Mouse (Mus musculus): Measurements from ENCODE around the gene Prkci.

Gene Prkci

DNA sequence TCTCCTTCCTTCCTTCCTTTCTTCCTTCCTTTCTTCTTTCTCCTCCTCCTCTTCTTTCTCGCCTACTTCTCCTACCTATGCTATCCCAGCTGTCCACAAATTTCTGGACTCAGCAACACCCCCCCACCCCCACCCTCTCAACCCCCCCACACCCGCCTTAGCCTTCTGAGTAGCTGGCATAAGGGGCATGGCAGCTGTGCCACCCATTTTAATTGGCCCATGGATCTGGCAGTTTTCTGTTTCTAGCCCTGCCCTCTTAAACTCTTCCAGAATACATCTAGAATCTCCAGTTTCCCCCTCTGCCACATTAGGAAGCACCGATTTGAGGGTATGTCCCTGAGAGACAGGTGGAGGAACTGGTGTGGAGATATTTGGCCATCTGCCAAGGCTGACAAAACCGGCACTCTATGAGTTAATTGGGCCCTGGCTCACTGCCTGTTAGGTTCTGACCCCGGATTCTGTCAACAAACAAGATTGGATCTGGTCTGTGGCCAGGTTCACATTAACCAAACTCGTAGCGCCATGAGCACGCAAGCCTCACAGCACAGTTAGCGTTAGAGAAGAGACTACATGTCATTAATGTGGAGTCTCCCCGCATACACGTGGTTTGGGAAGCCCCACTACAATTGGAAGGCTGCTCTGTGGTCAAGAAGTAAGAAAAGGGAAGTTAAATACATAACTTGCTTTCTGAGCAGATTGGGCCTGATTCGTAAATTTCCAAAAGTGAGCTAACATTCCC lies 88.1 kb downstream of the Prkci start:
- peak in 1 of 2 experiments; percentile 4 for DNase-seq (ENCODE audit: low spot score in 2 of 2)

DNA sequence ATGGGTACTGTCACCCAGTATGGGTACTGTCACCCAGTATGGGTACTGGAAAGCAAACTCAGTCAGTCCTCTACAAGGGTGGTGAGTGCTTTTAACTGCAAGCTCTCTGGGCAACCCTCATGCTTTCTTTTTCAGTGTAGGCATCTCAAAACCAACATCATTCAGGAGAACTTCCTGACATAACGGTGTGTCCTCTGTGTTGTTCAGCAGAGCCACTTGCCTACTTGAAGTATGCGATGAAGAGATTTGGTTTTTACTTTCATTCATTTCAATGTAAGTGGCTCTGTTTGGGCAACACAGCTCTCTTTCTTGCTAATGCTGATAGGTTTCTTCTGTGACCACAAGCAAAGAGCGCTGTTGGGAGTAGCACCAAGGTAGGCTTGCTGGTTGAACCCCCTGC lies 89.5 kb downstream of the Prkci start:
- DNase-seq (ENCODE audit: low spot score in 2 of 2): no peak

DNA sequence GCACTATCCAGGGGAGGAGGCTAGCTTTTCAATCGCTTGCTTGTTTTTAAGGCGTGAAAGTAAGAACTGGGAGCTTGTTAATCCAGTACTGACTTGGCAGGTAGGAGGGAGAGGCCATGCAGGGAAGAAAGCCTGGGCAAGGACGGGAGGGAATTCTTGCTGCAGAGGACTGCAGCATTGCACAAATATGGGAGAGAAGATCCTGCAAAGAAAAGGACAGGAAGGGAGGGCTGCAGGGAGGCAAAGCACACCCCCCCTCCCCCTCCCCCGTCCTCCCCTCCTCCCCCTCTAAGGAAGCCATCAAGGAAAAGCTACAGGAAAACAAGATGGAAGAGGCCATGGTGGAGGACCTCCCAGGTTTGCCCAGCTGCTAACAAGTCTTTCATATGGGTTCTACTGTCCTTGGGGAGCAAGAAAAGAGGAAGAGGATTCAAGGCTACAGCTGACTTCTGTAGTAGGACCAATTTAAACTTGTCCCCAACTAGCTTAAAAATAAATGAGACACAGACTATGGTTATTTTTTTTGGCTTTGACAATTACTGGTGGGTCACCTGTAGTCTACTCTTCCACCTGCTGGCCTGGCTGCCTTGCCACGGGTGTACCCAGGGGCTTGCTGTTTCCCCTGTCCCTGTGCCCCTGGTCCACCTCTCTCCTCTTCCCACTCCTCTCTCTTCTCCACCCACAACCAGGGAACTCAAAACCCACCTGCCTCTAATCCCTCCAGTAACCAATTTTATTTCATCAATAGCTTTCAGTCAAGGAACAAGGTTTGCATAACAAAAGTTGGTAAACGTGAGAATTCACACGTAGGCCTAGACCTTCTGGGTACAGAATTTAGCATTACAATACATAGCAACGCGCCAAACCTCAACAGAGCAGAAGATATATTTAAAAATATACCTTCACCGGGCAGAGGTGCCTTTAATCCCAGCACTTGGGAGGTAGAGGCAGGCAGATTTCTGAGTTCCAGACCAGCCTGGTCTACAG lies 93.5 kb downstream of the Prkci start:
- DNase-seq (ENCODE audit: low spot score in 2 of 2): no peak

DNA sequence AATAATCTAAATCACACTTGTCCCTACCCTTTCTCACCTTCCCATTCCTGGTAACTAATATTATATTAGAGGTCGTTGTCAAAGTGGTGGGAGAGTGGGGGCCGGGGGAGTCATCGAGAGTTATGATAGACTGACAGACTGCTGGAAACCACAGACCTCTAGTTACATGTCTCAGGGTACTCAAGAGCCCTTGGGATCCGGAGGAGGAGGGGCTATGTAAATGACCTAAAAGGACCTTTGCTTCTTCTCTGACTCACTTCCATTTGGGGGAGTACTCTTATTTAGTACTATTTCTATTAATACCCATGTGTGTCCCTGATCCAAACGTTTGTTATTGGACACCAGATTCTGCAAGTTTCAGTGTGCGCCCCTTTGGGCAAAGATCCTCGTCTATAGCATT lies 94.4 kb downstream of the Prkci start:
- DNase-seq (ENCODE audit: low spot score in 2 of 2): no peak

DNA sequence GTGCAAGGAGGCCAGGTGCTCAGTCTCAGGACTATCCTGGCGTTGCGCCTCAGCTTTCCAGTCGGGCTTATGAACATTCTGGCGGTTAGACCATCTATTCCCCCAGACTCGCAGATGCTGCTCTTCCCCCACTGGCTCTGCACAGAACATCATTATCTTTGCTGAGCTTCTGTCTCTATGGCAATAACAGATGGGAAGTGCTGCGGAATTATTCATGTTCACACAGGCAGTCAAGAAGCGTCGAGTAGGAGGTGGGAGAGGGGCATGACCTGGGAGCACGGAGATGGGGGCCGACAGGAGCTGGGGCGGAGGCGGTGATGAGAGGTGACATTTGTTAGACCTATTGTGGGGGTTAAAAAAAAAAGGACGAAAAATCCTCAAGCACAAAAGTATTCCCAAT lies 97.6 kb downstream of the Prkci start:
- no peak for DNase-seq (ENCODE audit: low spot score in 2 of 2)

DNA sequence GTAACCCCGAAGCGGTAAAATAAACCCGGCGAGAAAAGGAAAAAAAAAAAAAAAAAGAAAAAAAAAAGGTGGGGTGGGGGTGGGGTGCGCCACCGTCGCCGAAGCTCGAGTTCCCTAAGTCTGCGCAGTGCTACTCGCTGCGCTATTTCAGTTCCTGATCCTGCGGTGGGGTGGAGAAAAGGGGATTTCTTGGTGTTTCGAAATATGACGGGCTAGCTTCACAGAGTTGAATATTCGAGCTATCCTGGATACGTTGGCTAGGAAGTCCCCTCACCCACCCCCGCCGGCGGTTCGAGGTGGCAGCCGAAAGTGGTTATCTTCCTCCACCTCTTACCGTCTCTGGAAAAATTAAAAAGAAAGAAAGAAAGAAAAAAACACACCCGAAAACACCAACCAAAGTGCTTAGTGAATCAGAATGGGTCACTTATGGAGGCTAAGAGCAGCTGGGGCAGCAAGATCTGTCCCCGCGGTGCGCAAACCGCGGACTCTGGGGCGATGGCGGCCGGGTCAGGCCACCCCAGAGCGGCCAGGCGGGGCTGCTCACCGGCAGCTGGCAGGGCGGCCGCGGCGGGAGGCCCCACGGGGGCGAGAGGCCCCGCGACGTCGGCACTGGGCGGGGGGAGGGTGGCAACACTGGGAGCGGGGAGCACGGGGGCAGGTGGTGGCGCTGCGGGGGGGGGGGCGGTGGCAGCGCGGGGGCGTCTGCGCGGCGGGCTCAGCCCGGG lies 98.2 kb downstream of the Prkci start:
- peak; percentile 33 to 55 for DNase-seq (ENCODE audit: low spot score in 2 of 2)

DNA sequence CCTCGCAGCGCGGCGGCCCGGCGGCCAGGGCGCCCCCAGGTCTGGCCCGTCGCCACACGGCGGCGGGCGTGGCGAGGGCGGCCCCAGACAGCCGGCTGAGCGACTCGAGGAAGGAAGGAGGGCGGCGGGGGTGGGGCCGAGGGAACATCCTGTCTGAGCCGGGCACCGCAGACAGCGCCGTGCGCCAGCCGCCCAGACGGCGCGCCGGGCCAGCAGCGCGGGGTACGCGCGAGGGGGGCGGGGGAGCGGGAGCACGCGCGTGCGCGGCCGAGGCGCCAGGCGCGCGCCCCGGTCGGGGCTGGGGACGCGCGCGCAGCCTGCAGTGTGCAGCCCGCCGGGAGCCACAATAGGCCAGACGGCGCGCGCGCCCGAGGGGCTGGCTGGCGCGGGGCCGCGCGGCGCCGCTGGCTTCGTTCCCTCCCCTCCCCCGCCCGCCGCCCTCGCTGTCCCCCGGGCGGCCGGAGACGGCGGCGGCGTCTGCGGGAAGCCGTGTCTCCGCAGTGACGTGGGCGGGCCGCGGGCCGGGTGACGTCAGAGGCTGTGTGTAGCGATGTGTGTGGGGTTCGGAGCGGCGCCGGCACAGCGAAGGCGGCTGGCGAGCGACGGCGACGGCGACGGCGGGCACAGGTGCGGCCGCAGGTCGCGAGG lies 99.1 kb downstream of the Prkci start, which contains the start of gene Skil:
Gene Skil (plus strand): TSS at position 528 of the 648 bp plus-strand sequence.
- DNase-seq (ENCODE audit: low spot score in 2 of 2): peak; percentile 80 to 84

DNA sequence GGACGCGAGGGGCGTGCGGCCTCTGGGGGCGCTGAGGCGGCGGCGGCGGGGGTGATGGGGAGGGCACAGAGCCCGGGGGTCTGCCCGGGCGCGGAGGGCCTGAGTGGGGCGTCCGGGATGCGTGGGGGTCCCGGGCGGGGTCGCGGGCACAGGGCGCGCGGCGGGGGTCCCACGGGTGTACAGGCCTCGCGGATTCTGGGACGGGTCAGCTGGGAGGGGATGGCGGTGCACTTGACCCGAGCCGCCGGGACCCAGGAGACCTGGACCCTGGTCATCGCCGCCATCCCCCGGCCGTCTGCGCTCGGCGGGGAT lies 99.6 kb downstream of the Prkci start:
- no peak for DNase-seq (ENCODE audit: low spot score in 2 of 2)

DNA sequence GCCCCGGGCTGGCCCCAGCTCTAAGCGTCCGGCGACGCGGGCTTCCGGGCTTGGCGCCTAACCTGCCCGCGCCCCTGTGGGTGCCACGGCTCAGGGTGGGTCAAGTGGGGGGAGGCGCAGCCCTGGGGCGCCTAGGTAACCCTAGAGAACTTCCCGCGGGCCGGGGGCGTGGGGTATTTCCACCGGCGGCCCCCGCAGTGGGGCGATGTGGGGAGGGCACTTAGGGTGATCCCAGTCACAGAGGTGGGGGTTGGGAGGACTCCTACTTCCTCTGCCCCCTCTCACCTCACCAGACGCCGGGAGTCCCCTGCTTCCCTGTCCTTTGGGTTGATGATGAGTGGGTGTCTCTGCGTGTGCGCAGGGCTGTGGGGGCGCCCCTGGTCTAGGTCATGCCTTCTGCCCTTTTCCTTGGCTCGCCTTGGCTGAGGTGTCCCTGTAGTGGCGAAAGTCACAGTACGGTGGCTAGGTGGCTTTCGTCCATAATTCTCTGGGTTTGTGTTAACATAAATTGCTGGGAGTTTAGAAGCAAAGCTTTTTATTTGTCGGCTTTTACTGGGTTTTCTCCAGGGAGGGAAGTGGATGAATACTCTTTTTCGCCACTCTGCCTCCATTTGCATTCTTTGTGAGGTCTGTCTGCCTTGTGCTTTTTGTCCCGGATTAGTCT lies 100.1 kb downstream of the Prkci start:
- DNase-seq (ENCODE audit: low spot score in 2 of 2): peak; percentile 11 to 12

DNA sequence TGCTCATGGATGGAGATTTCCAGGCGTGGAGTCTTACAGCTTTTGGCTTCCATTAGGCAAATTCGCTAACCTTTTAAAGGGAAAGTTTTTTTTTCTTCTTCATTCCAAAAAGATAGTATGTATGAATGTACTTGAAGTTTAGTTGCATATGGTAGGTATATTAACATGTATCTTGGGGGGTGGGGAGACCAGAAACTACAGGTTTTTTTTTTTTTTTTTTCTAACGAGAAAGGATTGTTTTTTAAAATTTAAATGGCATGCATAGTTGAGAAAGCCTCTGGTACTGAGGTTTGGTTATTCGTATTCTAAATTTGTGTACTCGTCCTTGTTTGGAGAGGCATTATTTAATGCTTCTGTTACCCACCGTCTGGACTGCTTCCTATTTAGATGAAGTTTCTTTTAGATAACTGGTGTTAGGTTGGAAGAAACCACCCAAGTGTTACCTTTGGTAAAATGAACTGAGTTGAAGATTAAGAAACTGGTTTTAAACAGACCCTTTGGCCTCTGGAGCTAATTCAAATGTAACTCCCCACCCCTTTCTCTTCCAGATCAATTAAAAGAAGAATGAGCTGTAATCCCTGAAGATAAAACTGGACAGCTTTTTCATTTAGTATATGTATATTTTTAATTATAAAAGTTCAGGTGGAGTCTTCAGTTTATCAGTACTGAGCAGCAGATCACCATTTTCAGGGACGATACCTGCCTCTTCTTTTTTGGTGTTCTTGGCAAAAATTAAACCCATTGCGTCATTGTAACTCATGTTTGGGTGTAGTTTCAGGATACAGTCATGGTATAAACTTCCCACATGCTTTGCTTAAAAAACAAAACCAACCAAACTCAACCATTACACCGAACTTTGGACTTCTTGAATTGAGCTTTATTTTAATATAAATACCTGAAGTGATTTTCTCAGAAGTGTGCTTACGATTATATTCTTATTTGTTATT lies 100.9 kb downstream of the Prkci start:
- DNase-seq (ENCODE audit: low spot score in 2 of 2): no peak

DNA sequence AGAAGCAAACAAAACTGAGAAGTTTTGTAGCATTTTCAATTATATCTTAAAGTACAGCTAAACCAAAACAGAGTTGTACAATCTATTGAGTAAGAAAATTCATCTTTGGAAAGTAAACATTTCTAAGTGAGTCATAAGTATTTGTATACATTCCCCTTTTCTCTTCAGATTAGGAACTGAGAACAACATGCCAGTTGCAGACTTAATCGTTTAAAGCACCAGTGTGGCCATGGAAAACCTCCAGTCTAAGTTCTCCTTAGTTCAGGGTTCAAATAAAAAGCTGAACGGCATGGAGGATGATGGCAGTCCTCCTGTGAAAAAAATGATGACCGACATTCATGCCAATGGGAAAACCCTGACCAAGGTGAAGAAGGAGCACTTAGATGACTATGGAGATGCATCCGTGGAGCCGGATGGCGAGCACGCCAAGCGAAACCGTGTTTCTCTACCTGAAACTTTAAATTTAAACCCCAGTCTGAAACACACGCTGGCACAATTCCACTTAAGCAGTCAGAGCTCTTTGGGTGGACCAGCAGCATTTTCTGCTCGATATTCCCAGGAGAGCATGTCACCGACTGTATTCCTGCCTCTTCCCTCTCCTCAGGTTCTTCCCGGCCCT lies 101.7 kb downstream of the Prkci start:
- no peak for DNase-seq (ENCODE audit: low spot score in 2 of 2)

DNA sequence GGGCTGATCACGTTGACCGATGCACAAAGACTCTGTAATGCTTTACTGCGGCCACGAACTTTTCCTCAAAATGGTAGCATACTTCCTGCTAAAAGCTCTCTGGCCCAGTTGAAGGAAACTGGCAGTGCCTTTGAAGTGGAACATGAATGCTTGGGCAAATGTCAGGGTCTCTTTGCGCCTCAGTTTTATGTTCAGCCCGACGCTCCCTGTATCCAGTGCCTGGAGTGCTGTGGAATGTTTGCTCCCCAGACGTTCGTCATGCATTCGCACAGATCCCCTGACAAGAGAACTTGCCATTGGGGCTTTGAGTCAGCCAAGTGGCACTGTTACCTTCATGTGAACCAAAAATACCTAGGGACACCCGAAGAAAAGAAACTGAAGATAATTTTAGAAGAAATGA lies 102.4 kb downstream of the Prkci start:
- DNase-seq (ENCODE audit: low spot score in 2 of 2): no peak

DNA sequence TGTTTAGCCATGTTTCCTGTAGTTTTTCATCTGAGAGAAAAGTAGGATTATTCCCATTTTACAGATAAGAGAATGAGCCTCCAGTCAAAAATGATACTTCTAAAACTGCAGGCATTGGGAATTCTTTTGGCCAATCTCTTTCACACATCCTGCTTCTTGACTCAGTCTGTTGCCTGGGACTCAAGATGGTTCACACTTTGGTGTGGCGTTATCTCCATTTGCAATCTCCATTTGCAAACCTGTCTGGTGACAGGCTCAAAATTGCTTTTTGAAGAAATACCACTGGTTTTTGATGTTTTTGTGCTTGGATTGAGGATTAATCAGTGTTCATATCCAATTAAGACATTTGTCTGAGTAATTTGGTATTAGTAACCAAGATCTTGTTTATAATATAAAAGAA lies 103.0 kb downstream of the Prkci start:
- no peak for DNase-seq (ENCODE audit: low spot score in 2 of 2)

DNA sequence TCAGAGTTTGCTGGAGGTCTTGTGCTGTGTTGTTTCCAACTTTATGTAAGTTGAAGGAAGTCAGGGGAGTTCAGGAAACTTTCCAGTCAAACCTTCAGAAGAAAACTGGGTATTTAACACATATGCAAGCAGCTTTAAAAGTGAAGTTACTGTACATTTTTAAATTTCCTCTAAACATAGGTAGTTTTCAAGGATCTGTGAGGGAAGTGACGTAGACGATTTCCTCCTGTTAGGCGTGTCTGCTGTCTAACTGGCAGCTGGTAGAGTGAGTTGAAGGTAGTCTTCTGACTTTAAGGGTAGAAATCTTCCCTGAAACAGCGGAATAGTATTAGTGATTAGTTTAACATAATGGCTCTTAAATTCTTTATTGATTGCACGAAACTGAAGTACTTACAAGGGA lies 104.5 kb downstream of the Prkci start:
- DNase-seq (ENCODE audit: low spot score in 2 of 2): no peak

DNA sequence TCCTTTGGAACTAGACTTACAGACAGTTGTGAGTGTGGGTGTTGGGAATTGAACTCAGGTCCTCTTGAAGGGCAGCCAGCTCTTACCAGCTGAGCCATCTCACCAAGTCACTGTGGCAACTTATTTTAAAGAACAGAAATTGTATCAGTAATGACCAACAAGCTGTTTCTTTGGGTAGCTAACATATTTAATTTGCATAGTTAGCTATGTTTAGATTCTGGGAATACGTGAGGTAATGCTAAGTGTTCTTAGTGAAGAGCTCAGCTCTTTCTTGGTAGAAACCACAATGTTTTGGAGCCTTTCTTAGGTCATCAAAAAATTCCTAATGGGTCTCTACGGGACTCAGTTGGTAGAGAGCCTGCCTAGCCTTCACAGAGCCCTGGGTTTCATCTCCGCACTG lies 105.3 kb downstream of the Prkci start:
- DNase-seq (ENCODE audit: low spot score in 2 of 2): no peak

Measured in spleen, postnatal 14 days (tissue).